Mouse (Mus musculus) hindbrain, embryonic 11.5 days (tissue): ENCODE measurements at regions not wholly inside any gene's neighbourhood (a gene's known extent, or its start where the extent isn't known, plus 50 kb on each side); places are given as distances from the start of the nearest gene placed in this dataset.

Experiments
- ATAC-seq: fragments of 200-750 bp; cut with Nextera tagmentation; 2 replicates; pipeline ENCODE4 v1.8.0; 2017; ENCODE audit warnings: mild to moderate bottlenecking, moderate TSS enrichment, moderate library complexity; ENCODE audit not compliant: low FRiP score
- DNase-seq: peaks from one replicate; pipeline ENCODE4 v3.0.0-alpha.2; 2015; ENCODE audit warnings: low spot score
- H3K27ac ChIP-seq: fragments of 300-500 bp; sonication (generic); 2 replicates; pipeline ENCODE4 v1.5.1; 2014; ENCODE audit warnings: mild to moderate bottlenecking, low read depth, low read length
- H3K27me3 ChIP-seq: fragments of 300-500 bp; sonication (generic); 2 replicates; pipeline ENCODE4 v1.6.1; 2014; ENCODE audit warnings: mild to moderate bottlenecking, low read length, moderate library complexity, mixed read lengths; ENCODE audit not compliant: control insufficient read depth, insufficient read depth
- H3K36me3 ChIP-seq: fragments of 300-500 bp; sonication (generic); 2 replicates; pipeline ENCODE4 v1.6.1; 2014; ENCODE audit warnings: mild to moderate bottlenecking, low read length, moderate library complexity, mixed read lengths; ENCODE audit not compliant: control insufficient read depth, insufficient read depth
- H3K4me1 ChIP-seq: fragments of 300-500 bp; sonication (generic); replicated peaks from 2 replicates; pipeline ENCODE4 v1.6.1; 2014; ENCODE audit warnings: low read length, mixed read lengths; ENCODE audit not compliant: control insufficient read depth, insufficient read depth
- H3K4me2 ChIP-seq: fragments of 300-500 bp; sonication (generic); replicated peaks from 2 replicates; pipeline ENCODE4 v1.6.1; 2014; ENCODE audit warnings: mild to moderate bottlenecking, low read depth, low read length
- H3K4me3 ChIP-seq: fragments of 300-500 bp; sonication (generic); 2 replicates; pipeline ENCODE4 v1.5.1; 2014; ENCODE audit warnings: low read depth, low read length
- H3K9ac ChIP-seq: fragments of 300-500 bp; sonication (generic); 2 replicates; pipeline ENCODE4 v1.6.1; 2014; ENCODE audit warnings: low read depth, low read length
- H3K9me3 ChIP-seq: fragments of 300-500 bp; sonication (generic); 2 replicates; pipeline ENCODE4 v1.6.1; 2016; ENCODE audit warnings: low read length; ENCODE audit not compliant: control insufficient read depth
- WGBS: fragments of 180-500 bp; shearing (Covaris S2); extraction: QIAGEN DNeasy Blood & Tissue Kit; methylation state at CpG from one replicate; pipeline ENCODE4 v1.1.7; 2014; 5-methylcytosine and 5-hydroxymethylcytosine counted together

DNA sequence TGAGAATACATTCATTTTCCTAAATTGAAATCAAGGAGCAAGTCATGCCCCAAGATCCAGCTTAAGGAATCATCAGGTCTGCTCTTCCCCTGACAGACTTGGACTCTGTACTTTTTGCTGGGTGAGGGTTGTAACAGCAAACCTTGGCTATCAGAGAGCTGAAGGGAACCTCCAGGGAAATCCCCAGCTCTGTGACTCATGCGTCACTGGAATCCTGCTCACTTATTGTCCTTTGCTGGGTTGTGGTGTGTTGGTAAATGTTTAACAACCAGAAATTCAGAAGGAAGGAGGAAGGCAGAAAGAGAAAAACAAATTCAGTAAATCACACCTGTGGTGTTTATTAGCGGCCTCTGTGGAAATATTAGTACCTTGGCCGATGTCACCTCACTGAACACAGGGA, 184.8 kb downstream of the Rnd3 start:
- H3K27ac ChIP-seq: no peak overlapping the region

DNA sequence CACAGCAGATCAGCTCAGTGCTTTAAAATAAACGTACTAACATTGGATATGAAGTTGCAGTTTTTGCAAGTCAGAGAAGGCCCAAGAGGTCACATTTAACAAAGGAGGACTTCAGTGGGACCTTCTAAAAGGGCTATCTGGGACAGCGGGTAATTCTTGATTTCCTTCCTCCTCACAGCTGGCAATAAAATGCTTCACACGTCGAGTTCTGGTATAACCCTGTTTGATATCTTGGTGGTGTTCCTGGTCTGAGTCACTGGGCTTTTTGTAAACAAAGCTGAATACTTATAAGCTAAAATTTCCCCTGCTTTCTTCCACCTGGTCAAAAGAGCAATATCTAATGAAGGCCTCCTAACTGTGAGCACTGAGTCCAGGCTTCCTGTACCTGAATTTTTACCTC, 187.9 kb downstream of the Rnd3 start:
- WGBS: 64% methylated on average over 4 of the region's 4 CpGs
- no peaks in the 10 kb centered on the region for H3K4me1 ChIP-seq
- H3K27me3 ChIP-seq: no peaks in the 10 kb centered on the region
- no peak for DNase-seq
- H3K9ac ChIP-seq: no peak overlapping the region
- H3K4me3 ChIP-seq: no peak overlapping the region
- no peak overlapping the region for H3K27ac ChIP-seq
- no peak overlapping the region for H3K4me2 ChIP-seq
- H3K36me3 ChIP-seq: no peaks in the 10 kb centered on the region
- H3K9me3 ChIP-seq: no peaks in the 10 kb centered on the region
- ATAC-seq: no peak

More for the DNA sequence above, 184.8 kb downstream of the Rnd3 start:
- Histone ChIP-seq H3K9me3 (no peaks in the 10 kb centered on the region), H3K36me3 (no peaks in the 10 kb centered on the region), H3K4me2 (no peak overlapping the region), H3K9ac (no peak overlapping the region), H3K4me3 (no peak overlapping the region), H3K4me1 (no peaks in the 10 kb centered on the region), H3K27me3 (no peaks in the 10 kb centered on the region)
- DNase-seq: no peak
- no peak for ATAC-seq
- WGBS: 81% methylated on average over 3 of the region's 3 CpGs

DNA sequence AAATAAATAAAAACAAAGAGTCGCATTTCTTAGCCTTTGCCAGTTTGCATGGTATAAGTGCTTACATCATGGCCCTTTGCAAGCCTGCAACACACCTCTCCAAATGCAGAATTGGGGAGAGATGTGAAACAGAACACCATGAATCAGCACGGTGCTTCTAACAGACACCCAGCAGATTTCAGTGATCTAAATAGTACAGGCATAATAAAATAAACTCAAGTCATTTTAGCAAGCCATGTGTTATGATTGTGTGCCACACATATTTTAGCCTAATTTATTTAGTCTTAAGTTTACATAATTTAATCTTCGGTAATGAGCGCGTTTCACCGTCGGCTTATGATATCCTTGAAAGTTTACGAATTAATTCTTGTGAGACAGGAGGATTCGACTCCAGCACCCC, 189.6 kb downstream of the Rnd3 start:
- no peak for ATAC-seq
- no peaks in the 10 kb centered on the region for H3K9me3 ChIP-seq
- 94% methylated on average over 9 of the region's 9 CpGs for WGBS
- H3K4me2 ChIP-seq: no peak overlapping the region
- H3K4me3 ChIP-seq: no peak overlapping the region
- H3K9ac ChIP-seq: no peak overlapping the region
- H3K27me3 ChIP-seq: no peaks in the 10 kb centered on the region
- no peaks in the 10 kb centered on the region for H3K36me3 ChIP-seq
- DNase-seq: no peak
- no peak overlapping the region for H3K27ac ChIP-seq
- no peaks in the 10 kb centered on the region for H3K4me1 ChIP-seq

DNA sequence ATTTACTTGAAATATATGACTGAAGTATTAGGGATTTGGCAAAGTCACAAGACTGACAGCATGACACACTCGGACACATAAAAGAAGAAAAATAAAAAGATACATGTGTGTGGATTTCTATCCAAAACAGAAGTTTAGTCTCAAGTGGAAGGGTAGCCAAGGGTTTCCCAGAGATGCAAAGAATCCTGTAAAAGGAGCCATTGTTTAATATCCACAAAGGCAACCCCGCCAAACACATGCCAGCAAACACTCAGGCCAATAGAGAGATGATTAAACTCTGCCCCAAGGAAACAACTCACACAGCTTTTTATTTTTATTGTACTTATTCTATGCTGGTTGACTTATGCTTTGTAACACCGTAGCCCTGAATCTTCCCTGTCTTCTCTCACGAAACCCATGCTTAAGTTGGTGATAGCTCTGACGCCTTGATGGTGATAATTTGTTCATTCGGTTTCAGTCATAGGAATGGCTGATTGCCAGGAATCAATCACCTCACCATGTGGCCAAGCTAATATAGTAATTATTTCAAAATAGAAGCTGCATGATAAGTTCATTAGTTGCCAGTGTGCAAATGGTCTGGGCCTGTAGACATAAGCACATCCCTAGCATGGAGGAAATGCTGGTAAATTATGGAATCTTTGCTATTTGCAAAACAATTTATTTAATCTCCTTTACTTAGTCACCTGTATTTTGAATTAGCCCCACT, 194.4 kb downstream of the Rnd3 start:
- no peak for ATAC-seq
- no peaks in the 10 kb centered on the region for H3K4me1 ChIP-seq
- no peak overlapping the region for H3K4me3 ChIP-seq
- no peak overlapping the region for H3K27ac ChIP-seq
- H3K9ac ChIP-seq: no peak overlapping the region
- H3K27me3 ChIP-seq: no peaks in the 10 kb centered on the region
- H3K4me2 ChIP-seq: no peak overlapping the region
- WGBS: 74% methylated on average over 6 of the region's 6 CpGs
- H3K9me3 ChIP-seq: no peaks in the 10 kb centered on the region
- H3K36me3 ChIP-seq: no peaks in the 10 kb centered on the region
- no peak for DNase-seq

DNA sequence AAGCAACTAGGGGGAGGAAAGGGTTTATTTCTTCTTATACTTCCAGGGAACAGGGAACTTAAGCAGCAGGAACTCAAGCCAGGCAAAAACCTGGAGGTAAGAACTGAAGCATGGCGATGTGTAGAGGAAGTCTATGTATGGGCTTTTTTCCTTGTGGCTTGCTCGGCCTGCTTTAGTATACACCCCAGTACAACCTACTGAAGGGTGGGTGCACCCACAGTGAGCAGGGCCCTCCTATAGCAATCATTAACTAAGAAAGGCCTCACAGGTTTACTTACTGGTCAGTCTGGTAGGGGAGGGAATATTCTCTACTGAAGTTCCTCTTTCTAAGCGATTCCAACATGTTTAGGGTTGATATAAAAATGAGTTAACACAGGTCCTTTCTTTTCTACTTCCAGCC, 197.9 kb downstream of the Rnd3 start:
- H3K36me3 ChIP-seq: no peaks in the 10 kb centered on the region
- WGBS: 89% methylated on average over 3 of the region's 3 CpGs
- no peak overlapping the region for H3K4me3 ChIP-seq
- ATAC-seq (no peak), DNase-seq (no peak)
- H3K27ac ChIP-seq: no peak overlapping the region
- no peaks in the 10 kb centered on the region for H3K4me1 ChIP-seq
- H3K9ac ChIP-seq: no peak overlapping the region
- no peaks in the 10 kb centered on the region for H3K27me3 ChIP-seq
- no peaks in the 10 kb centered on the region for H3K9me3 ChIP-seq
- H3K4me2 ChIP-seq: no peak overlapping the region

DNA sequence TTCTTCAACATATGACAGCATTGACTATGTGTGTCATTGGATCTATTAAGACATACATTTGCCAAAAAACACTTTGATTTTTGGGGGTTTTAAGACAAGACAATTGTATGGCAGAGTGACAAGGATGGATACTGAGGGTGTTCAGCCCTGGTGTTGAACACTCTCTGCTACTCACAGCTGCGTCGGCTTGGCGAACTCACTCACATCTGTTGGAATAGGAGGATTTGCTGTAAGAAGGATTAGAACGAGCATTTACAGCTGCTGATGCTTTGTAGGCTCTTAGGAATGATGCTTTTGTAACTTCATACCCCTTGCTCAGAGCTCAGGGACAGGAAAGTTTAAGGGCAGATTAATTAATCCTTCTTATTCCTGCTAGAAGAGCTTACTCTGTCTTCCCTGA, 199.2 kb downstream of the Rnd3 start:
- Histone ChIP-seq H3K27ac (no peak overlapping the region), H3K4me2 (no peak overlapping the region), H3K9ac (no peak overlapping the region), H3K4me1 (no peaks in the 10 kb centered on the region), H3K36me3 (no peaks in the 10 kb centered on the region), H3K9me3 (no peaks in the 10 kb centered on the region), H3K4me3 (no peak overlapping the region), H3K27me3 (no peaks in the 10 kb centered on the region)
- no peak for DNase-seq
- ATAC-seq: no peak
- 87% methylated on average over 4 of the region's 4 CpGs for WGBS

DNA sequence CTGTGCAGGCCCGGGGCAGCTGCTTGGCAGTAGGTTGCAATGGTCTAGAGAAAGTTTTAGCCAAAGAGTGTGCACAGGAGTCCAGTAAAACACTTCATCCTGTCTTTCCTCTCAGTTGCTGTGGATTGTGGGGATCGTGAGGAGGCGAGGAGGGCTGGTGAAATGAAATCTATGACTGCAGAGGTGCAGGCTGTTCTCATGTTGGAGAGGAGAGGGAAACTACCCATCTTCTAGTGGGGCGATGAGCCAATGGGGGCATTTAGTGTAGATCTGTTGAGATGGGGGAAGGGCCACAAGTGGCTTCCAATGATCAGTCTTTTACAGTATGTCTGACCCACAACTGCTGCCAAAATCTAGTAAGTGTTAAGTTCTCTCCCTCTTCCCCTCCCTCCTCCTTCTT, 203.4 kb downstream of the Rnd3 start:
- H3K4me2 ChIP-seq: no peak overlapping the region
- no peaks in the 10 kb centered on the region for H3K9me3 ChIP-seq
- DNase-seq (no peak), ATAC-seq (no peak)
- no peaks in the 10 kb centered on the region for H3K36me3 ChIP-seq
- no peak overlapping the region for H3K4me3 ChIP-seq
- H3K9ac ChIP-seq: no peak overlapping the region
- H3K4me1 ChIP-seq: no peaks in the 10 kb centered on the region
- H3K27me3 ChIP-seq: no peaks in the 10 kb centered on the region
- H3K27ac ChIP-seq: no peak overlapping the region
- WGBS: 90% methylated on average over 4 of the region's 4 CpGs

DNA sequence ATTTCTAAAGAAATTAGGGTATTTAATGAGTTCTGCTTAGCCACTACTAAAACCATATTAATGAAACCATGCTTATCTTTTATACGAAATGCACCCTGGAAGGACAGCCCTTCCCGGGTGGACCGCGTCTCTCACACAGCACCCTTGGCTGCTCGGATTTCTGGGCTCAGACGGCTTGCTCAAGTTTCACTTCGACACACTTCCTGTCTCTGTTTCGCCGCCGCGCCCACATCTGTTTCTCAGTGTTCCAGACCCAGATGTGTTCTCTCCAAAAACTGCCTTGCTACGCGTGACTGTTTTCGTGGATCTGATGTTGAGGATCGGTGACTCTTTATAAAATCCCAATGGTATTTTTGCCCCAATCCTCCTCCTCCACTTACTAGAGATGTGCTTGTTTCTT, 205.7 kb downstream of the Rnd3 start:
- Histone ChIP-seq H3K4me3 (no peak overlapping the region), H3K4me2 (no peak overlapping the region), H3K27me3 (no peaks in the 10 kb centered on the region), H3K9me3 (no peaks in the 10 kb centered on the region), H3K27ac (no peak overlapping the region), H3K4me1 (no peaks in the 10 kb centered on the region), H3K9ac (no peak overlapping the region), H3K36me3 (no peaks in the 10 kb centered on the region)
- 77% methylated on average over 15 of the region's 15 CpGs for WGBS
- no peak for ATAC-seq
- DNase-seq: no peak

DNA sequence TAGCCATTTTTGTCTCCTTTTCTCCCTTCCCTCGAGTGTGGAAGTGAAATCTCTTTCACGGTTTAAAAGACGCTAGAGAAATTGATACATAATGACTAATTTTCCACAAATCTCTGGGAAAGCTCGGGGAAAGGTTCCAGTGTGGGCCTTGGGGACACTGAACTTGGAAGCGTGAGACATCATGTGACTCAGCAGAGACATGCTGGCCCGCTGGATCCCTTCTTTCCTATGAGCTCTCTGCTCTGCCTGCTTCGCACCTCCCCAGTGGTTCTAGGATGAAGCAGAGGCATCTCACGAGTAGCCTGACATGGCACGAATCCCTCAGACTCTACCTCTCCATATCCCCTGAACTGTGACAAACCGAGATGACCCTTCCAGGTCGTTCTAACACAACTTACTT, 206.2 kb downstream of the Rnd3 start:
- H3K4me1 ChIP-seq: no peaks in the 10 kb centered on the region
- WGBS: 87% methylated on average over 11 of the region's 11 CpGs

More for the DNA sequence above, 206.2 kb downstream of the Rnd3 start:
- Histone ChIP-seq H3K9ac (no peak overlapping the region), H3K27ac (no peak overlapping the region), H3K4me2 (no peak overlapping the region), H3K36me3 (no peaks in the 10 kb centered on the region), H3K4me3 (no peak overlapping the region), H3K27me3 (no peaks in the 10 kb centered on the region), H3K9me3 (no peaks in the 10 kb centered on the region)
- ATAC-seq (no peak), DNase-seq (no peak)
